Mouse (Mus musculus) heart, adult 11 months (tissue): ENCODE data around the gene Btbd16.

Experiments
- DNase-seq: peaks from one replicate; pipeline ENCODE4 v3.0.0; 2022

Btbd16 gene

GRCm38 (mm10) chr7:130865613-130866591 is 92.0 kb downstream of the Btbd16 start, which contains the start of gene Plekha1:
Plekha1 (plus strand) TSS chr7:130865756.
- peak; percentile 100 for DNase-seq

GRCm38 (mm10) chr7:130866640-130867039 is 92.8 kb downstream of the Btbd16 start:
- peak; percentile 75 for DNase-seq

GRCm38 (mm10) chr7:130867256-130867655 is 93.4 kb downstream of the Btbd16 start:
- peak; percentile 64 for DNase-seq
